Mouse (Mus musculus): ENCODE measurements around the gene Mt2. TPM values are rescaled to one million over a fixed set of nuclear protein-coding genes. Genes with fewer than 3 reads are reported as not detected.
"Not testable (repeated sequence)": the region's sequence is repeated elsewhere in the genome, so short reads cannot be mapped to it uniquely, and the experiment has no call there.

Mt2 gene
- polyA plus RNA-seq, 1 experiment from 2014 or later = 17.9 TPM

DNA sequence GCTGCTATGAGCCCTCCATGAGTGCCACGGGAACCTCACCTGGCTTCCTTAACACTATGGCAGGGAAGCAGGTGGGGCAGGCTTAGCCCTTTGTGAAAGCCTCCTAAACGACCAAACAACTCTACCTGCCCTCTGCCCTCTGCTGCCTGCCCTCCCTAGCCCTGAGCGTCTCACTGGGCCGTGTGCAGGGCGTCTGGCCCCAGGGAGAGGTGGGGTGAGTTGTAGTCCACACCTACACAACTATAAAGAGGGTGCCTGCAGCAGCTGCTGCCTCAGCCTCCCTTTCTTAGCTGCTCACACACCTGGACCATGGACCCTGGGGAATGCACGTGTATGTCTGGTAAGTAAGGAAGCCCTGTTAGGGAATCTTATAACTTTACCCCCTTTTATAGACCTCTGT is 35.5 kb upstream of the Mt2 start, which contains the start of gene Mt4:
TSS of gene Mt4 (plus strand) at position 265 of the 400 bp plus-strand sequence.
- H3K27me3 ChIP-seq (ENCODE audit: control insufficient read depth, insufficient read depth, low read depth, low read length) = no peaks in the 10 kb centered on the region
- 54% methylated on average over 6 of the region's 6 CpGs for WGBS
- no peak within 1 kb of the TSS for H3K4me3 ChIP-seq (ENCODE audit: low read depth, low read length)
- ATAC-seq = no peak
- no peak within 1 kb of the TSS for H3K27ac ChIP-seq (ENCODE audit: low read length)
- no peaks in the 10 kb centered on the region for H3K36me3 ChIP-seq (ENCODE audit: control insufficient read depth, insufficient read depth, low read length)
- no peak within 1 kb of the TSS for H3K4me2 ChIP-seq (ENCODE audit: low read length)
- no peak within 1 kb of the TSS for H3K9ac ChIP-seq (ENCODE audit: low read depth, low read length)
- no peaks in the 10 kb centered on the region for H3K9me3 ChIP-seq (replicated peaks; ENCODE audit: control insufficient read depth, low read length, poor library complexity, severe bottlenecking)
- H3K4me1 ChIP-seq (ENCODE audit: control insufficient read depth, insufficient read depth, low read length) = no peaks in the 10 kb centered on the region

DNA sequence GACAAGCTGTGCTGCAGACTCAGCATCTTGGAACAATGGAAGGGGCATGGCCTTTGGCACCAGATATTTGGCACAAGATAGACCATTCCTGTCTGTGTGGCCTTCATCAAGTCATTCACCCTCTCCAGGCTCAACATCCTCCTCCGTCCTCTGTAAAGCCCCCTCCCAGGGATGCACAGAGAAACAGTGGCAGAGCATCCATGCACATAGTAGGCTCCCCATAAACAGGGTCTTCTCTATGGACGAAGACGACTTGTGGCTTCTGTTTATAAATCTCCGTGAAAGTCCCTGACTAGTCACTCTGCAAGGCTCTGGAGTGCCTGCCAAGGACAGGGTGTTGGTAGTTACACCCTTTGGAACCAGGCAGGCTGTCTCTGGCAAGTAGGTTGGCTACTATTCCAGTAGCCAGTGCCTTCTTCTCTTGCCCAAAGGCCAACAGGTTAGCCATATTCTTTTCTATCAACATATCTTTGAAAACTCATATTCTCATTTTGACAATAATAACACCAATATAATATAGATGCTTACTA is 32.1 kb upstream of the Mt2 start:
- Histone ChIP-seq H3K27me3 (ENCODE audit: control insufficient read depth, insufficient read depth, low read depth, low read length) (no peaks in the 10 kb centered on the region), H3K27ac (ENCODE audit: low read length) (no peak overlapping the region), H3K4me3 (ENCODE audit: low read depth, low read length) (no peak overlapping the region), H3K36me3 (ENCODE audit: control insufficient read depth, insufficient read depth, low read length) (no peaks in the 10 kb centered on the region), H3K4me2 (ENCODE audit: low read length) (no peak overlapping the region), H3K4me1 (ENCODE audit: control insufficient read depth, insufficient read depth, low read length) (no peaks in the 10 kb centered on the region), H3K9me3 (replicated peaks; ENCODE audit: control insufficient read depth, low read length, poor library complexity, severe bottlenecking) (no peaks in the 10 kb centered on the region), H3K9ac (ENCODE audit: low read depth, low read length) (no peak overlapping the region)
- no peak for ATAC-seq
- 81% methylated on average over 4 of the region's 4 CpGs for WGBS

DNA sequence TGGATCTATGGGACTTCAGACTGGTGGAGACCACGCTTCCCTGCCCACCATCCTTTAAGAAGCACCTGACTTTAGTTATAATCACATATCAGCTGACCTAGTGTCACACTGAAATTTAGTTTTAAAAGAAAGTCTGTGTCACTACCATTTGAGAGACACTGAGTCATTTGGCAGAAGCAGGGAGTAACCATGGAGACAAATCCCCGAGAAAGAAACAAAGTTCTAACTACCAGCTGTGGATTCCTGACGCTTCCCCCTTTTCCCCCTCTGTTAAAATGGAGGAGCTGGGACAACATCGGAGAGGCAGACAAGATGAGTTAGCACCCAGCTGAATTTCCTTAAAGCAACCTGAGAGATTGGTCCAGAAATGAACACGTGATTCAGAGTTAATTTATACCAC is 24.2 kb upstream of the Mt2 start:
- H3K27me3 ChIP-seq (ENCODE audit: control insufficient read depth, insufficient read depth, low read depth, low read length) = no peaks in the 10 kb centered on the region
- H3K9ac ChIP-seq (ENCODE audit: low read depth, low read length) = no peak overlapping the region
- ATAC-seq = no peak
- H3K9me3 ChIP-seq (replicated peaks; ENCODE audit: control insufficient read depth, low read length, poor library complexity, severe bottlenecking) = no peaks in the 10 kb centered on the region
- H3K4me3 ChIP-seq (ENCODE audit: low read depth, low read length) = no peak overlapping the region
- no peaks in the 10 kb centered on the region for H3K36me3 ChIP-seq (ENCODE audit: control insufficient read depth, insufficient read depth, low read length)
- H3K27ac ChIP-seq (ENCODE audit: low read length) = no peak overlapping the region
- no peak overlapping the region for H3K4me2 ChIP-seq (ENCODE audit: low read length)
- WGBS = 23% methylated on average over 5 of the region's 5 CpGs
- peaks cover 13% of the 10 kb centered on the region for H3K4me1 ChIP-seq (ENCODE audit: control insufficient read depth, insufficient read depth, low read length)

DNA sequence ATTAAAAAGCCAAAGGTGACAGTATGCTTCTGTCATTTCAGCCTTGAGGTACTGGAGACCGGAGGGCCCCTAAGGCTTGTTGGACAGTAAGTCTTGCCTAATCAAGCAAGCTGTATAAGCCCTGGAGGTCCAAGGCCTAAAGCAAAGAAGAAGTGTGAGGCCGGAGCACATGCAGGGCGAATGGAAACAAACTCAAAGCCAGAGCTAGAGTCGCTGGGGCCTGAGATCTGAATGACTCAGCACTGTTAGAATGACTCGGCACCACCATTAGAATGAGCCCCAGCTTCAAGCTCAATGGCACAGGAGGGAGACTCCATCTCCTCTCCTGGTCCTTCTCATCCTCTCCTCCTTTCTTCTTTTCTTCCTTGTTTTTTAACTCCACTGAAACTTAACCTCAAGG is 21.5 kb upstream of the Mt2 start:
- no peak for ATAC-seq
- H3K36me3 ChIP-seq (ENCODE audit: control insufficient read depth, insufficient read depth, low read length) = no peaks in the 10 kb centered on the region
- H3K4me3 ChIP-seq (ENCODE audit: low read depth, low read length) = no peak overlapping the region
- peaks cover 17% of the 10 kb centered on the region for H3K4me1 ChIP-seq (ENCODE audit: control insufficient read depth, insufficient read depth, low read length)
- no peaks in the 10 kb centered on the region for H3K27me3 ChIP-seq (ENCODE audit: control insufficient read depth, insufficient read depth, low read depth, low read length)
- H3K9ac ChIP-seq (ENCODE audit: low read depth, low read length) = no peak overlapping the region
- no peaks in the 10 kb centered on the region for H3K9me3 ChIP-seq (replicated peaks; ENCODE audit: control insufficient read depth, low read length, poor library complexity, severe bottlenecking)
- H3K4me2 ChIP-seq (ENCODE audit: low read length) = no peak overlapping the region
- WGBS = 81% methylated on average over 5 of the region's 5 CpGs
- H3K27ac ChIP-seq (ENCODE audit: low read length) = no peak overlapping the region

DNA sequence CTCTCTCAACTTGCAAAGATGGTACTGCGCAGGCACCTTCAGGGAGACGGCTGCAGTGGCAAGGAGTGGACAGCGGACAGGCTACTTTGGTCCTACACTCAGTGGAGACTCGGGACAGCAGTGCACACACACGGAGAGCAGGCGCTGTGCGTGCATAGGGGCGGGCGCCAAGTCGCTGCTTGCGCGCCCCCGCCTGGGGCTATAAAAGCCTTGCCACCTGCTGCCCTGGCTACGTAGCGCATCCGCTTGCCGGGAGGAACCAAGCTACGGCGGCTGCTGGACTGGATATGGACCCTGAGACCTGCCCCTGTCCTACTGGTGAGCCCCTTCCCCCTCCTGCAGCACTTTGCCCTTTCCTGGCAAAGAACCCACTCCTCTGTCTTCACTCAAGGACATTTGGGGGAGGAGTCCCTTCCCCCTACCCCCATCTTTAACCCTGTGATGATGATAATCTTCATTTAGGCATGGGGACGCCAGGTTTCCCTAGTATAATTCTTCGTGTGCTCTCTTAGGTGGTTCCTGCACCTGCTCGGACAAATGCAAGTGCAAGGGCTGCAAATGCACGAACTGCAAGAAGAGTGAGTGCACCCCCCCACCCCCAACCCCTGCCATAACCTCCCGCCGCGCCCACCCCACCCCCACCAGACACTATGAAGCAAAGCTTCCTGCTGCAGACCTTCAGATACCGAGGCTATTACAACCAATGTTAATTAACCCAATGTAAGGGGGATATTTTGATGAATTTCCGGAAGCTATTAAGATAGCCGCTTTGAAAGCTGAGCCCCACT is 19.8 kb upstream of the Mt2 start, which contains the start of gene Mt3:
TSS of gene Mt3 (plus strand) at position 95 of the 788 bp plus-strand sequence.
- Histone ChIP-seq H3K36me3 (ENCODE audit: control insufficient read depth, insufficient read depth, low read length) (no peaks in the 10 kb centered on the region), H3K9ac (ENCODE audit: low read depth, low read length) (peak within 1 kb of the TSS; percentile 72), H3K9me3 (replicated peaks; ENCODE audit: control insufficient read depth, low read length, poor library complexity, severe bottlenecking) (no peaks in the 10 kb centered on the region), H3K4me3 (ENCODE audit: low read depth, low read length) (peak within 1 kb of the TSS; percentile 57), H3K27ac (ENCODE audit: low read length) (peak within 1 kb of the TSS; percentile 75), H3K4me1 (ENCODE audit: control insufficient read depth, insufficient read depth, low read length) (peaks cover 17% of the 10 kb centered on the region), H3K27me3 (ENCODE audit: control insufficient read depth, insufficient read depth, low read depth, low read length) (no peaks in the 10 kb centered on the region), H3K4me2 (ENCODE audit: low read length) (peak within 1 kb of the TSS; percentile 79)
- ATAC-seq = peak; percentile 86
- 2% methylated on average over 29 of the region's 29 CpGs for WGBS

DNA sequence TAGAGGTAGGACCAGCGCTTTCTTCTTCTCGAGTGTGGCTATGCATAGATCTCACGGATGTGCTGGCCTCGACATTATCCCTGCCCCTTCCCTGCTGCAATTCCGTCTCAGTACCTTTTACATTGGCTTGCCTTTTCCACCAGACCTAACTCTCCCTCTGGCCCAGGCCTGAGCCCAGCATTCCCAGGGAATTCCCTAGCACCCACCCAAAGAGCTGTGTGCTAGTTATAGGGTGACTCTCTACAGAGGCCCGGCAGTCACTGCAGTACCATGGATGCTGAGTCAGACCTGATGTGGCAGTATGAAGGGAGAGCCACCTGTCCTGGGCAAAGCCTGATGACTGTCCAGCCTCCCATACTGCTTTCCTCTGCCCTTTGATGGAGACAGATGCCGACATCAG is 19.0 kb upstream of the Mt2 start:
- Histone ChIP-seq H3K4me3 (ENCODE audit: low read depth, low read length) (peak overlapping the region; percentile 57), H3K9ac (ENCODE audit: low read depth, low read length) (peak overlapping the region; percentile 72), H3K36me3 (ENCODE audit: control insufficient read depth, insufficient read depth, low read length) (no peaks in the 10 kb centered on the region), H3K4me1 (ENCODE audit: control insufficient read depth, insufficient read depth, low read length) (peaks cover 17% of the 10 kb centered on the region), H3K27ac (ENCODE audit: low read length) (peak overlapping the region; percentile 75), H3K9me3 (replicated peaks; ENCODE audit: control insufficient read depth, low read length, poor library complexity, severe bottlenecking) (no peaks in the 10 kb centered on the region), H3K4me2 (ENCODE audit: low read length) (peak overlapping the region; percentile 79), H3K27me3 (ENCODE audit: control insufficient read depth, insufficient read depth, low read depth, low read length) (no peaks in the 10 kb centered on the region)
- ATAC-seq = peak; percentile 49; the same call in 1 of the 2 replicates
- 25% methylated on average over 7 of the region's 7 CpGs for WGBS

DNA sequence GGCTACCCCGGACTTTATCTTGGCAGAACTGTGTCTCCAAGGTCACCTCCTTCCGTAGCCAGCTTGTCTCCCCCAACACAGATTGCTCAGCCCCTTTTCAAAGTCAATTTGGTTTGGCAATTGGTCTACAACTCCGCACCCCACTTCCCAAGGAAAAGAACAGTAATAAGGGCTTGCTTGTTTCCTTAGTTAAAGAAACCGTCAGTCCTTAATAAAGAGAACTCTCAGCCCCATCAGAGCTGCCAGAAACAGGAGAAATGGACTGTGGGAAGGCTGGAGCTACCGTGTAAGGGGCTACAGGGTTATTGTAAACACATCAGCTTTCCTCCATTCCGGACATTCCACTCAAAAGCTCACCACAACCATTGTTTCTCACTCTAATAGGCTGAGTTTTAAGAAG is 17.9 kb upstream of the Mt2 start:
- no peaks in the 10 kb centered on the region for H3K9me3 ChIP-seq (replicated peaks; ENCODE audit: control insufficient read depth, low read length, poor library complexity, severe bottlenecking)
- H3K27me3 ChIP-seq (ENCODE audit: control insufficient read depth, insufficient read depth, low read depth, low read length) = no peaks in the 10 kb centered on the region
- H3K9ac ChIP-seq (ENCODE audit: low read depth, low read length) = no peak overlapping the region
- H3K4me3 ChIP-seq (ENCODE audit: low read depth, low read length) = no peak overlapping the region
- 43% methylated on average over 6 of the region's 6 CpGs for WGBS
- ATAC-seq = no peak
- no peak overlapping the region for H3K4me2 ChIP-seq (ENCODE audit: low read length)
- peaks cover 17% of the 10 kb centered on the region for H3K4me1 ChIP-seq (ENCODE audit: control insufficient read depth, insufficient read depth, low read length)
- H3K27ac ChIP-seq (ENCODE audit: low read length) = peak overlapping the region; percentile 75; the same call in 1 of the 2 replicates
- H3K36me3 ChIP-seq (ENCODE audit: control insufficient read depth, insufficient read depth, low read length) = no peaks in the 10 kb centered on the region

DNA sequence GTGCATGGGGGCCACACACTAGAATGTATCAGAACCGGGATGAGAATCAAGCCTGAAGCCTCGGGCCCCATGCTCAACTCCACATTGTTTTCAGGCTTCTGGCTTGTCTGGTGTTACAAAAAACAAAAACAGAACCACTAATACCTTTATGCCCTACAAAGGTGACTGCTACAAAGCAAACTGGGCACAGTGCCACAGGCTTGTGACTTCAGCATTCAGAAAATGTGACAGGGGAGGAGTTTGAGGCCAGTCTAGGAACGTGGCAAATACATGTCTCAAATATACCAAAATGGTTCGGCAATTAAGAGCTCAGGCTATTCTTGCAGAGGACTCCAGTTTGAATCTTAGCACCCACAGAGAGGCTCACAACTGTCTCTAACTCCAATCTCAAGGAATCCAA is 16.4 kb upstream of the Mt2 start:
- Histone ChIP-seq H3K9ac (ENCODE audit: low read depth, low read length) (no peak overlapping the region), H3K4me2 (ENCODE audit: low read length) (no peak overlapping the region), H3K4me1 (ENCODE audit: control insufficient read depth, insufficient read depth, low read length) (peaks cover 17% of the 10 kb centered on the region), H3K36me3 (ENCODE audit: control insufficient read depth, insufficient read depth, low read length) (no peaks in the 10 kb centered on the region), H3K27me3 (ENCODE audit: control insufficient read depth, insufficient read depth, low read depth, low read length) (no peaks in the 10 kb centered on the region), H3K4me3 (ENCODE audit: low read depth, low read length) (no peak overlapping the region), H3K9me3 (replicated peaks; ENCODE audit: control insufficient read depth, low read length, poor library complexity, severe bottlenecking) (no peaks in the 10 kb centered on the region), H3K27ac (ENCODE audit: low read length) (no peak overlapping the region)
- WGBS = 69% methylated on average over 4 of the region's 4 CpGs
- no peak for ATAC-seq

DNA sequence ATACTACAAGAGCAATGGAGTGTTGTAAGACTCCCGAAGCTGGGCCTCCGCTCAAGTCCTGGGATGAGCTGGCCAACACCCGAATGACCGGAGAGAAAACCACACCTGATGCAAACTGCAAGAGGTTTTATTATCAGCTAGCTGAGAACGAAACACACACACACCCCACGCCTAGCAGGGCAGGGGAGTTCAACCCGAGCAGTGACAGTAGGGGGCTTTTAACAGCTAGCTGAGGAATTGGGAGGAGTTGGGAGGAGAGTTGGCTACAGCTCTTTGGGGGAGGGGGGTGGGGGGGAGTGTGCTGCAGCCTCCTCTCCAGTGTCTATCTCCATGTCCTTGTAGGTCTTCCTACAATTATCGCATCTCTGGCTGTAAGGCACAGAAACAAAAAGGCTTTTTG is 6.7 kb upstream of the Mt2 start:
- H3K9ac ChIP-seq (ENCODE audit: low read depth, low read length); H3K4me1 ChIP-seq (ENCODE audit: control insufficient read depth, insufficient read depth, low read length); H3K36me3 ChIP-seq (ENCODE audit: control insufficient read depth, insufficient read depth, low read length); ATAC-seq; H3K27me3 ChIP-seq (ENCODE audit: control insufficient read depth, insufficient read depth, low read depth, low read length); H3K4me2 ChIP-seq (ENCODE audit: low read length); H3K4me3 ChIP-seq (ENCODE audit: low read depth, low read length); H3K9me3 ChIP-seq (replicated peaks; ENCODE audit: control insufficient read depth, low read length, poor library complexity, severe bottlenecking); H3K27ac ChIP-seq (ENCODE audit: low read length): not testable (repeated sequence)
- WGBS = 80% methylated on average over 8 of the region's 8 CpGs
